ENCODE assay signal across 8 mouse cellular contexts in the genomic region with DNA sequence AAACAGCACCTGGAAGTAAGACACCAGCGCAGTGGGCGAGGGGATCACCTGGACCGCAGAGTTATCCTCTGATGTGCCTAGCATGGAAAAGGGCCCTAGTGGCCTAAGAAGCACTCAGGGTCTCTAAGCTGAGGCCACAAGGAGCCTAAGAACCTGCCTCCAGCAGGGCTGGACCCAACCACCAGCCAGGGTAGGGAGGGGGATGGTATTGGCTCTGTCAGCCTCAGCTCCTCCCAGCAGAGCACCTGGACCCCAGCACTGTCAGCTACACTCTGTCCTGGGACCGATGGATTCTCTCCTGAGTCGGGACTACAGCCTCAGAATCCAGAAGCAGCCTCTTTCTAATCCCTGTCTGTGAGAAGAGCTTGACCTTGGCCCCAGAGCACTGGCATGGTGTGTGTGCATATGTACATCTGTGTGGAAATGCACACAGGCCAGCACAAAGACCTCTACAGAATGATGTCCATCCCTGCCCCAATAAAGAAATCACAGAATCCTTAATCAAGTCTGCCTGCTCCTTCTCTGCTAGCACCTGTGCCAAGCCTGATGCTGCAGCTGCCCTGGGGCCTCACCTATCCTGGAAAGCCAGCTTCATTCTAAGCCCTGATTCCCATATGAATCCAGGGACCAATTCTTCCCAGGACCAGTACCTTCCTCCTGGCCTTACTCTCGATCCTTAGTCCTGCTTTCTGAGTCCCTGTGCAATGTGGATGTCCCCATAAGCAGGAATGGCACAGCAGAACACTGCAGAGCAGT. TPM values are rescaled to one million over a fixed set of nuclear protein-coding genes. Genes with fewer than 3 reads are reported as not detected.
DNase-seq lines count a peak whose midpoint lies in the region; ATAC-seq and TF ChIP-seq lines count a peak whose summit lies in the region.

No protein-coding gene starts in this region.

- H3K36me3 ChIP-seq in heart, embryonic 10.5 days = peaks cover 16% of the 10 kb centered on the region; the same call in 1 of the 2 replicates
- H3K36me3 ChIP-seq in E14TG2a.4 (ENCODE audit: insufficient read depth, low read length) = peaks cover 49% of the 10 kb centered on the region
- peaks cover 4% of the 10 kb centered on the region; the same call in 1 of the 2 replicates for H3K36me3 ChIP-seq in forebrain, postnatal 0 days (ENCODE audit: insufficient read depth)
- 0 out of 2 replicates have a peak, but pooled peaks cover 10% of the 10 kb centered on the region for H3K36me3 ChIP-seq in limb, embryonic 15.5 days

- peak overlapping the region; percentile 64 for H3K4me2 ChIP-seq in forebrain, postnatal 0 days (ENCODE audit: low read depth)
- H3K4me2 ChIP-seq in limb, embryonic 15.5 days = no peak overlapping the region

- 53% methylated on average over 6 of the region's 6 CpGs for WGBS in heart, embryonic 10.5 days
- 56% methylated on average over 6 of the region's 6 CpGs for WGBS in forebrain, postnatal 0 days
- 49% methylated on average over 6 of the region's 6 CpGs for WGBS in limb, embryonic 15.5 days

- peak overlapping the region; percentile 99 for H3K9ac ChIP-seq in forebrain, postnatal 0 days
- no peak overlapping the region for H3K9ac ChIP-seq in limb, embryonic 15.5 days

- H3K9me3 ChIP-seq in heart, embryonic 10.5 days = no peaks in the 10 kb centered on the region
- no peaks in the 10 kb centered on the region for H3K9me3 ChIP-seq in E14TG2a.4 (ENCODE audit: low read length)
- H3K9me3 ChIP-seq in forebrain, postnatal 0 days (ENCODE audit: low read length) = no peaks in the 10 kb centered on the region
- no peaks in the 10 kb centered on the region for H3K9me3 ChIP-seq in limb, embryonic 15.5 days

- no peak for DNase-seq in heart, embryonic 10.5 days (ENCODE audit: low spot score)
- no peak for DNase-seq in heart, postnatal 36 days
- DNase-seq in forebrain, postnatal 0 days = no peak
- no peak for DNase-seq in adrenal gland, adult 2 months
- no peak for DNase-seq in left cerebral cortex, postnatal 14 days (ENCODE audit: low spot score in 2 of 2)
- DNase-seq in ovary, postnatal 10 days (ENCODE audit: low spot score) = no peak

- H3K27me3 ChIP-seq in heart, embryonic 10.5 days (ENCODE audit: insufficient read depth, poor library complexity, severe bottlenecking) = 0 out of 2 replicates have a peak, but pooled peaks cover 5% of the 10 kb centered on the region
- peaks cover 38% of the 10 kb centered on the region for H3K27me3 ChIP-seq in E14TG2a.4 (ENCODE audit: insufficient read depth, low read length)
- H3K27me3 ChIP-seq in forebrain, postnatal 0 days (ENCODE audit: insufficient read depth, low read length) = no peaks in the 10 kb centered on the region
- H3K27me3 ChIP-seq in limb, embryonic 15.5 days = no peaks in the 10 kb centered on the region

- H3K4me1 ChIP-seq in heart, embryonic 10.5 days = peaks cover 91% of the 10 kb centered on the region
- H3K4me1 ChIP-seq in E14TG2a.4 (replicated peaks; ENCODE audit: low read depth, low read length) = peaks cover 46% of the 10 kb centered on the region
- H3K4me1 ChIP-seq in forebrain, postnatal 0 days (ENCODE audit: insufficient read depth) = peaks cover 51% of the 10 kb centered on the region
- peaks cover 89% of the 10 kb centered on the region for H3K4me1 ChIP-seq in limb, embryonic 15.5 days

- TF ChIP-seq CTCF in E14TG2a.4 (conservative IDR thresholded peaks at IDR 0.05; ENCODE audit: low read length) = no peak
- TF ChIP-seq CTCF in forebrain, postnatal 0 days (IDR thresholded peaks at IDR 0.05; ENCODE audit: low read depth) = no peak

- H3K4me3 ChIP-seq in heart, embryonic 10.5 days = no peak overlapping the region
- H3K4me3 ChIP-seq in E14TG2a.4 (replicated peaks; ENCODE audit: low read length) = peak overlapping the region; percentile 83; the same call in 1 of the 2 replicates
- H3K4me3 ChIP-seq in forebrain, postnatal 0 days (ENCODE audit: low read depth, low read length) = peak overlapping the region; percentile 89
- no peak overlapping the region for H3K4me3 ChIP-seq in limb, embryonic 15.5 days

- no peak for ATAC-seq in forebrain, postnatal 0 days
- no peak for ATAC-seq in limb, embryonic 15.5 days (ENCODE audit: insufficient number of reproducible peaks, low FRiP score, low TSS enrichment, low read depth)

- peak overlapping the region; percentile 94 for H3K27ac ChIP-seq in heart, embryonic 10.5 days
- peak overlapping the region; percentile 93 for H3K27ac ChIP-seq in forebrain, postnatal 0 days (ENCODE audit: low read depth, low read length)
- peak overlapping the region; percentile 94 for H3K27ac ChIP-seq in limb, embryonic 15.5 days

- intact Hi-C loops in heart, postnatal 36 days (cut with DNase I) = no loop called here
- intact Hi-C loops in left cerebral cortex, postnatal 14 days (cut with DNase I) = no loop called here

RNA-seq across cellular contexts. Expression of a gene that starts 1.2 kb away (rescaled TPM):
- polyA plus RNA-seq in heart, embryonic 10.5 days (2016; fragmentation: Nextera tagmentation; extraction: Ambion mirVana) = 5.3 and 6.4 TPM in 2 replicates
- total RNA-seq in heart, postnatal 36 days (2021) = 10 to 100 TPM; 34.3 to 38.1 TPM
- total RNA-seq in forebrain, postnatal 0 days (2014; rRNA removed) = 55.2 and 71.1 TPM in 2 replicates
- polyA plus RNA-seq in forebrain, postnatal 0 days (2015; fragmentation: Nextera tagmentation; extraction: Ambion mirVana) = 42.2 and 49.0 TPM in 2 replicates
- 9.6 and 10.2 TPM in 2 replicates for polyA plus RNA-seq in limb, embryonic 15.5 days (2015; fragmentation: Nextera tagmentation; extraction: Ambion mirVana)
- total RNA-seq in adrenal gland, adult 2 months (2021) = 10 to 100 TPM; 20.2 to 20.6 TPM
- 64.0 and 71.3 TPM in 2 replicates for polyA plus RNA-seq in adrenal gland, adult 2 months (2012; rRNA removed)
- 100 to 1,000 TPM; 184 to 221 TPM for total RNA-seq in left cerebral cortex, postnatal 14 days (2021)

Comparison
In these comparisons a context has a peak if more than half of its experiments do, and no peak if none do; other contexts are left out.
1. H3K4me3 ChIP-seq: peak in E14TG2a.4 (single experiment) and forebrain, postnatal 0 days (single experiment); none in heart, embryonic 10.5 days (single experiment) and limb, embryonic 15.5 days (single experiment).
2. Peak in every context shown above with its lines, with median percentiles within 50 percentile points of each other: H3K27ac ChIP-seq.